Mouse (Mus musculus) heart, adult 8-10 months (tissue): ENCODE measurements around the gene Magi1. TPM values are rescaled to one million over a fixed set of nuclear protein-coding genes. Genes with fewer than 3 reads are reported as not detected.
A peak's percentile ranks its signal among the peaks of the same experiment; 100 is the strongest.
"Not testable (repeated sequence)": the region's sequence is repeated elsewhere in the genome, so short reads cannot be mapped to it uniquely, and the experiment has no call there.

Experiments
- DNase-seq: peaks from one replicate; pipeline ENCODE4 v3.0.0; 2022; ENCODE audit warnings: low spot score
- total RNA-seq, 4 experiments: library from RNA; stranded (reverse); gene quantifications; 2 replicates each; pipeline ENCODE4 v1.2.4; 2022

The Magi1 gene
- total RNA-seq, 4 experiments from 2014 or later, result 11.3 to 16.5 (median 15.2) TPM

DNA sequence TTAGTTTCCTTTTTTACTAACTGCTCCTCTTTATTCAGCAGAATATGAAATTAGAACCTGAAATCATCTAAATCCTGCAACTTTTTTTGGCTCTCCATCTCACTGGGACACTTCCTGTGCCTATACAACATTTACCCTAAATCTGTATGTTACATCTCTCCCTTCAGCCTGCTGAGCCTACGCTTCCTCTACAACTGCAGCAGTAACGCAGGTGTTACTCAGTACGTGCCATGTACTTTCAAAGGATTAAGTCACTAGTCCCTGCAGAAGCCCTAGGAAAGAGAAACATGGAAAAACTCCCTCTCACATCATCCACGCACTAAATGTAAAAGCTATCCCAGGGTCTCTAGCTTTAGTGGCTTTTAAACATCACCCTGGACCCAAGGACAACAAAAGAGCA is 220.2 kb downstream of the Magi1 start:
- DNase-seq, result no peak

DNA sequence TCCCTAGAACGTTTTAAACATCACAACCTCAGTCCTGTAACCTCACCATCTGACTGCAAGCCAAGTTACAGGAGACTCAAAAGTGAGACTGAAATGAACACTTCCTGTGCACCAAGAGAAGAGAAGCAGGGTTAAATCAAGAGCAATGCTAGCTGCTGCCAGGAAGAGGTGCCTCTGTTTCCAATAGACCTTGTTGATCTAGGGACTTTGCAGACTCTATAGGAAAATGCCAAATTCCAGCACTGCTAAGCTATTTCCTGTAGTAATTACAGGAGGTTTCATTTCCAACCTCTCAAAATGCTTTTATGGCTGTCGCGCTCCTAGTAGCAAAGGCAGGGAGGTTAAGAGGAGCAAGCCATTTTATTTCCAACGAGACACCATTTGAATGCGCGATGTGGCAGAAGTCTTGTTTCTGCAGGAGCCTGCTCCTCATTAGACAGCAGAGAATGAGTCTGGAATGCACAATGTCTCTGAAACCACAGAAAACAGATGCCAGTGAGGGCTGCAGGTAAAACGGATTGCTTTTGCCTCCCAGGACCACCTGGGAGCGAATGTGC is 222.2 kb downstream of the Magi1 start:
- DNase-seq, result no peak

DNA sequence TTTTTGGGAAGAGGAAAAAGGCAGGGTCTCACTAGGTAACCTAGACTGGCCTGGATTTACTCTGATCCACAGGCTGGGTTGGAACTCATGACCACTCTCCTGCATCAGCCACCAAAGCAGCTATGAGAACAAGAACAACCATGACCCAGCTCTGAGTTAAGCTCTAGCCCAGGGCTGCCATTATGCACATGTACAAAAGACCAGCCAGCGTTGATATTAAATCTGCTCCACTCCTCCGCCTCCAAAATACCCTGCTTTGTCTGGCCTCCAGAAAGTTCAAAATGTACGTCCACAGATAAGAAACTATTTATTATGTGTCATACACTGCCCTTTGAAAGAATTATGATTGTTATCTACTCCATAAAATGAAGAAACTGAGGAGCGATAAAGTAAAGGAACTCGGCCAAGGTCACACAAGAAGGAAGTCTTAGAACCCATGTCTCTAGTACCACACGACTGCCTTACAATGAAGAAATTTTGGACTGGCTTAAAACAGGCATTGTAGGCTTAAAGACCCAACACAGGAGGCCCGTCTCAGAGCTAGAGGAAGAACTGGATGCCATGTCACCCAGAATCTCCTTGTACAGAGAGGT is 223.0 kb downstream of the Magi1 start:
- DNase-seq, result no peak

DNA sequence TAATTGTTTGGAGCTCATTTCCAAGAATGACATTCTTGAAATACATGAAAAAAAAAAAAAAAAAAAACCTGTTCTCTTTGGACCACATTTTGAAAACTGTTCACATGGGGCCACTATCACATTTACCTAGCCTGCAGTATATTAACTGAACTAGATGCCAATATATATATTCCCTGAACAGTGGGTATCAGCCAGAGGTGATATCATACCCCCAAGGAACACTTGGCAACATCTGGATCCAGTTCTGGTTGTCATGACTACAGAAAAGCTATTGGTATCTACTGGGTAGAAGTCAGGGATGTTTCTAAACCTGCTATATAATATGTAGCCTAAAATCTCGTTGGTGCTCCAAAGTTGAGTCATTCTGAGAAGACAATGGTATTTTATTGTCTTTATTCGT is 224.6 kb downstream of the Magi1 start:
- no peak for DNase-seq

DNA sequence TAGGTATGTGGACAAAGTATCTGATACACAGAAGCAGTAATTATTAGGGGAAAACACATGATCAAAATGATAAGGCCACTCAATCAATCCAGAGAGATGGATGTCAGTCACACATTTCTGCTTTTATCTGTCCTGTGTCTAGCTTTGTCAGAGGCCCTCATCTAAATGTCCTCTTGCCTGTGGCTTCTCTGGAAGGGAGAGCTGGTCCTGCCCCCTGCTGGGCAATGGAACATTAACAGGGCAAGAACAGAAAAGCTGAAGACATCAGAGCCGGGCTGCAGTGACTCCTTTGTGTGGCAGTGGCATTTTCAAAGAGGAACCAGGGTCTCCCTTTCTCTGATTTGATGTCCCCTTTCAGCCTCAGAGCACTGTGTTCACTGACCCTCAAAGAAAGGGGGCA is 229.8 kb downstream of the Magi1 start:
- DNase-seq, result peak; percentile 26

DNA sequence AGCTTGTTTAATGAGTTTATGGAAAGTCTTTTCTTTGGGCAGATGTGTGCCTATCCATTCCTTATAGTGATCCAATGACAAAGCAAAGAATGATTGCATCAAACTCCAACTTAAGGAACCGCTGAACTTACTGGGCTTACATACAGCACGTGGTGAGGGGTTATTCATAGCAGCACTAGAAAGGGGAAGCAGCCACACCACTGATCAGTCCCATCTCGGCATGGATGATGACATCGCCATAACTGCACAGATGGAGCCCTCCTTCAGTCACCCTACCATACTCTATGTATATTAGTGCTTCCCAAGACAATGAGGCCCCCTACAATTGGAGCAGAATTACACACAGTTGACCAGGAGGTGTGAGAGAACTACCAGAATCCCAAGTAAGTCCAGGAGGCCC is 238.5 kb downstream of the Magi1 start:
- no peak for DNase-seq

DNA sequence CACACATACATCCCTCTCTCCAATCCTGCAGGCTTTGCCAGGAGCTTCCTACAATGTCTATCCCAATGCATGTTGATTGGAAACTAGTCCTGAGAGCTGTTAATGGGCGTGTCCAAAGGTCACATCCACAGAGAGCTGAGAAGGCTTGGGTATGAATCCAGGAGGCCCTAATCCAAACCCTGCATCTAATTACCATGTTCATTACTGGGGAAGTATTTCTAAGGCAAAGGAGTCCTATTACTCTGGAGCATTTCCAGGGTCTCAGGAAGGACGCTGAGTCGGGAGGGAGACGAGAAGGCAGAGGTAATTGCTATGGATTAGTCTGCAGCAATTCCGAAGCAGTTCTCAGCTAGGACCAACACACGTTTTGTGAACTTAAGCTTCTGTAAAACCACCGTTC is 240.3 kb downstream of the Magi1 start:
- DNase-seq, result no peak

DNA sequence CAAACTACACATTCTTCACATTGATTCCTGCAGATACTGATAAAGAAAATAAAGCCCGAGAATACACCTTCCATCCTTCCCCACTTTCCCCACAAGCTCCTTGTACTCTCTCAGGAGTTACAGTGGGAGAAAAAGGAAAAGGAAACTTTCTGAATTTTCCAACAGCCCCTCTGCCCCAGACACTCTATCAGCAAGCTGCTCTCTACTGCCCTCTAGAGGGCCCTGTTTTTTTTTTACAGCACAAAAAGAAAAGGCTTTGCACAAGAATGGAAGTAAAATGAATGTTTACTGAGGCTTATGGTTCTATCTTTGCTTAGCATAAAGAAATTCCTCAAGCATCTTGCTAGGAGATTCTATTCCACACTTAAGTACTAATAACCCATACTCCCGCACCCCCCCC is 243.6 kb downstream of the Magi1 start:
- peak; percentile 16 for DNase-seq

DNA sequence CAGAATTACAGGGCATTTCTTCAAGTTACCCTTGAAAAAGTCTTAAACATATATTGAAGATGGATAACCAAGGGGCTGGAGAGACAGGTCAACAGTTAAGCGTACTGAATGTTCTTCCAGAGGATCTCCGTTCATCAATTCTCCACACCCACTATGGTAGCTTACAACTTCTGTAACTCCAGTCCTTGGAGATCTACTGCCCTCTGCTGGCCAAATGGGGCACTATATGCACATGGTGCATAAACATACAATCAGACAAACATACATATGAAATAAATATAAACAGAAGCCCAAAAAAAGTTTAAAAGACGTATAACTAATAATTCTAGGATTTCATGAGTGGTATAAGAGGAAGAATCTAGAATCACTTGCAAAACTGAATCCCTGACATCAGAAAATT is 244.8 kb downstream of the Magi1 start:
- DNase-seq, result no peak

DNA sequence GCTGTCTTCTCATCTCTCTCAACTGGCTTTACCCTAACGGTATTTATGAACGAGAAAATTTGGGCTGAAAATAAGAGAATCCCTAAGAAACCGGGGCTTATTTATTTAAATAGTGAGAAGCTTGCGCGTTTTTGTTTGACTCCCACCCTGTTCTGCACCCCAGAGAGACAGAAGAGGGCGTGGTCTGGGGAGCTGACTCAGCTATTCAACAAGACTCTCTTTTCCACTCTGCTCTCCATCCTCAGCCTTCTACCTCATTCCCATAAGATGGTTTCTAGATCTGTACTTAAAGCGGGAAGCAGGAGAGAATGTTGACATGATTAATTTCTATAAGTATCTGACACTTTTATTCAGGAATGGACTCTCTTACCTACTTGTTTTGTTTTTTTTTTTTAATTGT is 247.2 kb downstream of the Magi1 start:
- DNase-seq, result no peak

DNA sequence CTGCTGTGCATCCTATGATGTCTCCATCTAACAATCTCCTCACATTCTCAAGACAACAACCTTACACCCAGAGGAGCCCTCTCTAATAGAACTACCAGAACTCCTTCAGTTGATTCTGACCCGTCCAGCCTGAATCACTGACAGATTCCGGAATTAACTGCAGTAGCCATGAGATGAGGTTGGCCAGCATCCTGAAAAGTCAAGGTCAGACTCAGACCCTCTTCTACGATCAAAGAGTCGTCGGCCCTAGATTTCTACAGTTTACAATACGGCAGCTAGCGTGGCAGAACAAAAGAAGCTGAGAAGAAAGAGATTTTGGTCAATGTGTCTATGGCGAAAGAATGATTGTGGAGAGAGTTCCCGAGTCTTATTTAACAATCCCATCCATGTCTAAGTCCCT is 257.4 kb downstream of the Magi1 start:
- DNase-seq, result no peak

DNA sequence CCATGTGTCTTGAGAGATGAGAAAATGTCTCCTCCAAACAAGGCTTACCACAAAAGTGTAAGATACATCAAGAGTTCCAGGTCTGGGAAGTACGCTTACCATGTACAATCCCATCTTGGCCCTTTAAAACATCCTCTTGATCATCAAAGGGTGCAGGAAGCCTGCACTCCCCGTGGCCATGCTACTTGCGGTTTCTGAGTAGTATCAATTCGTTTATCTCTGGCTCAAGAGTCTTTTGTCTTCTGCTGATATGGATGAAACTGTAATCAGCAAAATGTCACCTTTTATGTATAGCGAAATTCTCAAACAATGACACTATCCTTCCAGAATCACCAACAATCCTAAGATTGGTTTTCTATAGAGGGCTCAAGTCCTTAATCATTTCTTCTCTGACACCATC is 261.3 kb downstream of the Magi1 start:
- no peak for DNase-seq

DNA sequence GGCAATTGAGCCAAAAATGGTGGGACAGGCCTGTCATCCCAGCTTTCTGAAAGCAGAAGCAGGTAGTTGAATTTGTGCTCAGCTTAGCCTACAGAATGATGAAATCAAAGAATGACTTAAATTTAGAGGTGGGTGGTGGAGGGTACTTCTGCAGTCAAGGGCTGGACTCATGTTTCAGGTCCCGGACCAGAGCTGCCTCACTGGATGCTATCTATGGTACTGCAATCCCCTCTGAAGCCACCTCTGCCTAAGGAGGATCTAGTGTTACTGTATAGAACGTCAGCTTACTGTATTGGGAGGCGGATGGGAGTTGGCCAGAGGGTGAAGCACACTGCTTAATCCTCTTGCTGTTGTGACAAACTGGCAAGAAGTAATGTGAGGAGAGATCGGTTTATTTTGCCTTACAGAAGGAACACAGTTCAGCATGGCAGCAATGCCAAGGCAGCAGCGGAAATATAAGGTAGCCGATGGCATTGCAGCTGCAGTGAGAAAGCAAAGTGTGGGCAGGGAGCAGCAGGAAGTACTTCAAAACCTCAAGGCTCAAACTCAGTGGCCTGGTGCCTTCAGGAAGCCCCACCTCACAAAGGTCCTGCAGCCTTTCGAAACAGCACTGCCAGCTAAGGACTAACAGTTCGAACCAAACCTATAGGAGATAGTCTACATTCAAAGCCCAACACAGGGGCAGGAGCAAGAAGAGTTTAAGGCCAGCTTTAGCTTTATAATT is 262.3 kb downstream of the Magi1 start:
- no peak for DNase-seq

DNA sequence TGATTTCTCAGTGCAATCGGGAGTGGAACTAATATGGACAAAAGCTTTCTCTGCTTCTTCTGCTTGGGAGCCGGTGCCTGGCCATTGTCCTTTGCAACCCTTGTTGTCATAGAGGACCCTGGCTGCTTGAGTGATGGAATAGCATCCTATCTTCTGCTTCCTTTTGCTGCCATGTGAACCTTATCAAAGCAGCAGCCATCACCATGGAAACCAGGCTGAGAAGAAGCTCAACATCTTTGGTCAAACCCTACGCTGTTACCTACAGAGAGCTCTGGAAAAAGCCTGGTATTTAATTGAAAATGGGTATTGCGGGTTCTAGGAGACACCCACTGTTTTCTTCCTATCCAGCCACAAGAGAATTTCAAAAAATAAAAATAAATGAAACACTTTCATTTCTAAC is 263.2 kb downstream of the Magi1 start:
- no peak for DNase-seq

DNA sequence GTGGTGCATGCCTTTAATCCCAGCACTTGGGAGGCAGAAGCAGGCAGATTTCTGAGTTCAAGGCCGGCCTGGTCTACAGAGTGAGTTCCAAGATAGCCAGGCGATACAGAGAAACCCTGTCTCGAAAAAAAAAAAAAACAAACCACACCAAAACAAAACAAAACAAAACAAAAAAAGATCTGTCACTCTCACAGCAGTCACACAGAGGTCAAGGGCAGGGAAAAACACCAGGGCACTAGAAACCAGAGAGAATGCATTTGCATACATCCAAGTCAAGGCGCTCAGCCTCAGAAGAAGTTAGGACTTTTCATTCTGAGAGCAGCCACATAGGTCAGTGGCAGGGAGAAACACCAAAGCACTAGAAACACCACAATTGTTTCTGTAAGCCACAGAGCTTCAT is 263.8 kb downstream of the Magi1 start:
- no peak for DNase-seq

DNA sequence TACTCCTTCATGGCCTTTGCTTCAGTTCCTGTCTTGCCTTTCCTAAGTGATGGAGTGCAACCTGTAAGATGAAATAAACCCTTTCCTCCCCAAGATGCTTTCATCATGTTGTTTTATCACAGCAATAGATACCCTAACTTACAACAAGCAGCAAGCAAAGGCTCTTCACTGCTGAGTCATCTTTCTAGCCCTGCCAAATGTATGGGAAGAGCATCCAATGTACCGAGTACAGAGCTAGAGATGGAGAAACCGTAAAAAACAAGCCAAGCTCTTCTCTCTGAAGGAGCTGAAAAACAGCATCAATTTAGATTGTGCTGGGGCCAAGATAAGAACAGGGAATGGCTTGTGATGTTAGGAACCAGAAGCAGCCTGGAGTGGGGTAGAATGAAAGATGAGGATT is 270.0 kb downstream of the Magi1 start:
- DNase-seq, result no peak

DNA sequence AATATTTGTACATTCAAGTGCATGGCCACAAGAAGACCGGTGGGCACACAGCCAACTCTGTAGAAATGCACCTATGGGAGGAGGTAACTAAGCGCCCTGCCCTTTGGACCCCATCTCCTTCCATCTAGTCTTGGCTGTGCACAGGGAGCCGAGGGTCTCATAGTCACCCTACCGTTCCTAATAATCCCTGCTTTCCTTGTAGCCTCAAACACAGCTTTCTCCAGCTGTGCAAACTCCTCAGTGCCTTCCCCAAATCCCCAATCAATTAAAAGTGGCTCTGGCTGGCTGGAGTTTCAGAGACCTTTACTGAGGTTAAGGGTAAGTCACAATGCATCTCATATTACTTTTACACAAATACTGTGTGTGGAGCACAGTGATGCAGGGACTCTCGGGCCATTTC is 271.8 kb downstream of the Magi1 start:
- DNase-seq, result no peak

DNA sequence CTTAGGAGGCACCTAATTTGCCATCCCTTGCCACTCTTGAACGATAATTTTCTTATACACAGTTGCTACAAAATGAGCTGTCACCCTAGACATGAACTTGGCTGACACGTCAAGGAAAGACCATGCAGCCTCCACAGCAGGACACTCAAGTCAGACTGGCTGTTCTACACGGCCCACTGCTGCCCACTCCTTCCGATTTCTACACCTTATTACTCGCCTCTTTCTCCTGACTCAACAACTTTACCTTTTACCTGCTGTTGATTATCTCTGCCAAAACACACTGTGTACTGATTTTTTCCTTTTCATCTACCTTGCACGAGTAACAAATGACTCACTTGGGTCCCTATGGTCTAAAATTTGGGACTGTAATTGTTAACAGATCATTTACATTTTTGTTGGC is 272.2 kb downstream of the Magi1 start:
- no peak for DNase-seq

DNA sequence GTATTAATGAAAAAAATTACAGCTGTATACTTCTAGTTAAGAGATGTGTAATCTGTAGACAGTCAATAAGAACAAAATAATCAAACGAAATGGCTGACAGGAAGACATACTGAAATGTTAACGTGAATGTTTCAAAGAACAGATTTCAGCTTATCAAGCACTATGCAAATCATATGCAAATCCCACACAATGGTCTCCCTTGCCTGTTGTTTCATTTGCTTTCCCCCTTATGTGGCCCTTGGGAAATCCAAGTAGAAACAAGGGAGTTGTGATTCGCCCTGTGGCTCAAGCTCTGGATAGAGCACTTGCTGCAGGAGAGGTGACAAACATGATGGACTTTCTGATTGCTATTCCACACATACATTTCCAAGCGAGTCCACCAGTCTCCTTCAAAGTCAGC is 275.1 kb downstream of the Magi1 start:
- DNase-seq, result no peak

DNA sequence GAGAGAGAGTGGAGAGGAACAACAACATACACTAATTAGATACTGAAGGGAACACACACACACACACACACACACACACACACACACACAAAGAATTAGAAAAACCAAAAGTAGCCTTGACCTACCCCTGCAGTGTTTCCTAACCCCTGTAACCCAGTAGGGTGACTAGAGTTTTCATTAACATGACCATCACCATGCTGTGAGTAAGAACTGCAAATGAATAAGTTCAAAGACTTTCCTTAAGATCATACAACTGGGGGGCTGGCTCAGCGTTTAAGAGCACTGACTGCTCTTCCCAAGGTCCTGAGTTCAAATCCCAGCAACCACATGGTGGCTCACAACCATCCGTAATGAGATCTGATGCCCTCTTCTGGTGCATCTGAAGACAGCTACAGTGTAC is 280.1 kb downstream of the Magi1 start:
- not testable (repeated sequence) for DNase-seq

DNA sequence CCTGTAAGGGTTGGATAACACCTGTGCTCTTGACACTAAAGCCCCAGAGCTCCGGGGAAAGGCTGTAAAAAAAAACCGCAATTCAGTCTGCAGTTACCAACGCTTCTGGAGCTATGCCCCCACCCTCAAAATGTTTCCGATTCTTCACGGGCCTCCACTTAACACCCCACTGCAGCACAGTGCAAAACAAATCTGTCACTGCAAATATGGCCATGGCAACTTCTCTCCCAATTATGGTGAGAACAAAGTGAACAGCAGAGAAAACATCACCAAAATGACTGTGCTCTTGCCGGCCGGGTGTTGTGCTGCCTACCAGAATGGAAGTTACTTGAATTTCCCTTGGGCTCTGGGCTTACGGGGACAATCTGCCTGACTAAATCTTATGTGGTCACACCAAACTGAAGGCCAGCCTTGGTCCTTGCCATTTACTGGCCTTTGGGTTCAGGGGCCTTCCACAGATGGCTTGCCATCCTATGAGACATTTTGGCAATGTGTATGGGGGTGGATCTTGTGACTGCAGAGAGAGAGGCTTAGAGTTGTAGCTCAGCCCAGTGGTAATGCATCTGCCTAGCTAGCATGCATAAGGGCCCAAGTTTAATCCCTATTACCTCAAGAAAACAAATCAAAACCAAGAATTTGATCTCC is 286.8 kb downstream of the Magi1 start:
- no peak for DNase-seq

DNA sequence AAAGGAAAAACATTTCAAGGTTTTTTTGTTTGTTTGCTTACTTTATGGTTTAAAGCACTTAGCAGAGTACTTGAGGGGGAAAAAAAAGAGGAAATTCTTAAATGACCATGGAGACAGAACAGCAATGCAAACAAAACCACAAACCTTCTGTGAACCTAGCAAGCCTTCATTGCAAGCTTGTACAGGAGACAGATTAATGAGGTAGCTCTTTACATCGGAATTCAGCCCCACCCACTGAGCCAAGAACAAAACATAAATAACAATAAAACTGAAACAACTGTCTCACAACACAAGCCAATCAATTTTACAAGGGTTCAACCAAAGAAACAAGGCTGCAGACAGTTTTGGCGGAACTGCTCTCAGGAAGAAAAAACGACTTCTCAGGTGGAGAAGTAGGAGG is 296.2 kb downstream of the Magi1 start:
- no peak for DNase-seq

DNA sequence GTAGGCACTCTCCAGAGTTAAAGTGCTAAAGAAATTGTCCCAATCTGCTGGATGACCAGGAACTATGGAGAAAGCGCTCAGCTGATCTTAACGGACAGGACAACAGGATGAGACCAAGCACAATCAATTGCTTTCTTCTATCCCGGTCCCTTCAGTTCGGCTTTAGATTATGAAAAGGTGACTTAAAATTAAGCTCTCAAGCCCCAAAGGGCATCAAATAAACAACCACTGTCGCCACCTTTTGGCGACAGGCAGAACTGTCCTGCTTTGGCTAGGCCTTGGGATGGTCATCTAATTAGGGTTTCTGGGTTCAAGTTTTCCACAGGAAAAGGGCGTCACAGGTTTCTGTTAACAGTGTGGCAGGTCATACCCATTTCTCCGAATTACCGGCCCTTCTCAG is 298.6 kb downstream of the Magi1 start:
- DNase-seq, result peak; percentile 28
